Mouse (Mus musculus) embryonic fibroblast, embryonic 13.5 days (primary cell): ENCODE results near the gene Chl1. TPM values are rescaled to one million over a fixed set of nuclear protein-coding genes. Genes with fewer than 3 reads are reported as not detected.

Experiments
- H3K27ac ChIP-seq: 2 replicates; pipeline ENCODE4 v1.5.1; 2012; ENCODE audit warnings: low read length, control low read depth, inconsistent platforms; ENCODE audit not compliant: insufficient read depth
- H3K4me1 ChIP-seq: 2 replicates; pipeline ENCODE4 v1.6.1; 2011; ENCODE audit warnings: low read length; ENCODE audit not compliant: control insufficient read depth, insufficient read depth
- H3K4me3 ChIP-seq: 2 replicates; pipeline ENCODE4 v1.5.1; 2011; ENCODE audit warnings: mild to moderate bottlenecking, control low read depth, low read length; ENCODE audit not compliant: insufficient read depth
- CTCF ChIP-seq: IDR thresholded peaks from 2 replicates; pipeline ENCODE4 v1.5.1; 2011; ENCODE audit warnings: mild to moderate bottlenecking, control low read depth, low read length, moderate library complexity, borderline replicate concordance; ENCODE audit not compliant: insufficient read depth
- POLR2A ChIP-seq: IDR thresholded peaks from 2 replicates; pipeline ENCODE4 v1.6.1; 2011; ENCODE audit warnings: low read depth, mild to moderate bottlenecking, control low read depth, low read length, moderate library complexity
- polyA plus RNA-seq: library from polyadenylated mRNA; stranded (reverse); fragments of >200 nt; gene quantifications from 2 replicates; pipeline ENCODE4 v1.2.4, GENCODE M21; 2011; ENCODE audit warnings: low read depth; ENCODE audit not compliant: missing spikeins, insufficient read length

The Chl1 gene
- 1.5 and 5.7 TPM in 2 replicates for polyA plus RNA-seq

DNA sequence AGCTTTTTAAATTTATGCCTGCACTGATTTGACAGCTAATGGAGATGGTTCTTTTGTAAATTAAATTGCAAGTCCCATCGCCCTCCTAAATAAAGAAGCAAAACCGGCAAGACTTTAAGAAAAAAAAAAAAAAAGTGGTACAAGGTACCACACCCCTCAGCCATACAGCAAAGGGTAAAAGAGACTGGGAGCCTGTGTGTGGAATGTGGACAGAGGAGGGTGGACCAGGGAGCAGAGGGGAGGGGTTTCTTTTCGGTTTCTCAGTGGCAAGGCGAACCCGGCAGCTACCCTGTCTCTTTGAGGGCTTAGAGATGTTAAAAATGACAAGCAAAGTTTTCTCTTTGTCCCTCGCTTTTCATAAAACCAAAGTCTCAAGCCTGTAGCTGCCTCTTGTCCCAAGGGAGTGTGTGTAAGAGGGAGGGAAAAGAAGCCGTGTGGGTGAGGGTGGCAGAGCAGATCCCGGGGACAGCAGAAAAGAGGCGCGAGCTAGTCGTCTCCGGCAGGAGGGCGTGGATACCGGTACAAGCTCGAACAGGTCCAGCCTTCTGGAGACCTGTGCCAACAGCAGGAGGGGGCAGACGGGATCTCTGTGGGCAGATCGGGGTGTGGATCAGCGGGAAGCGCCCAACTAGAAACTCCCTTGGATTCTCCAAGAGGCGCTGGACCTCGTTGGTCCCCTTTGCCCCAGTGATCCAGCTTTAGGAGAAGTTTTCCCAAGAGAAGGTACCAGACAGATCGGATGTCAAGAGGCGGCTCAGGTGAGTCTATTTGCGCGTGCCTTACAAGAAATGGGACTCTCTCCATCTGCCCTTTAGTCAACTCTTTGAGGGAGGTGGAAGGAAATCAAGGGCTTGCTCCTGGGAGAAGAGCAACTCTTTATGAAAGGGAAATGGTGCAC is at the start of gene Chl1:
TSS of gene Chl1 (plus strand) at position 195 of the 898 bp plus-strand sequence.
- no peaks in the 10 kb centered on the region for H3K4me1 ChIP-seq
- no peak within 1 kb of the TSS for H3K4me3 ChIP-seq
- TF ChIP-seq POLR2A (no peak), CTCF (no peak)

DNA sequence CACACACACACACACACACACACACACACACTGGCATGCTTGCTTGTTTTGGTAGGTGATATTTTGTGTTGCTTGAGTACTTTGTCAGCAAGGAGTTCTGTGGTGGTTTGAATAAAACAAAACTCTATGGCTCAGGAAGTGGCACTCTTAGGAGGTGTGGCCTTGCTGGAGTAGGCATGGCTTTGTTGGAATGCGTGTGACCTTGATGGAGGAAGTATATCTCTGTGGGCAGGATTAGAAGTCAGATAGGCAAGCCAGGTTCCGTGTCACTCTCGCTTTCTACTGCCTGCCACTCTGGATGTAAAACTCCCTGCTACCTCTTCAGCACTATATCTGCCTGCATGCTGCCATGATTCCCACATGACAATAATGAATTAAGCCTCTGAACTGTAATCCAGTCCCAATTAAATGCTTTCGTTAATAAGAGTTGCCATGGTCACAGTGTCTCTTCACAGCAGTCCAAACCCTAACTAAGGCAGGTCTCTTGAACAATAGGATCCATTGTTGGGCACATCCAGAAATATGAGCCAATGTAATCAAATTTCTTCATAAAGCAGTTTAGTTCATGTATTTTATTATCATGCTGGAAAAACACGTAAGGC is 44.8 kb upstream of the Chl1 start:
- H3K27ac ChIP-seq: no peak overlapping the region
- TF ChIP-seq POLR2A (no peak), CTCF (no peak)
- H3K4me1 ChIP-seq: no peaks in the 10 kb centered on the region
- H3K4me3 ChIP-seq: no peak overlapping the region

More for the DNA sequence above, at the start of gene Chl1:
- H3K27ac ChIP-seq: no peak within 1 kb of the TSS

DNA sequence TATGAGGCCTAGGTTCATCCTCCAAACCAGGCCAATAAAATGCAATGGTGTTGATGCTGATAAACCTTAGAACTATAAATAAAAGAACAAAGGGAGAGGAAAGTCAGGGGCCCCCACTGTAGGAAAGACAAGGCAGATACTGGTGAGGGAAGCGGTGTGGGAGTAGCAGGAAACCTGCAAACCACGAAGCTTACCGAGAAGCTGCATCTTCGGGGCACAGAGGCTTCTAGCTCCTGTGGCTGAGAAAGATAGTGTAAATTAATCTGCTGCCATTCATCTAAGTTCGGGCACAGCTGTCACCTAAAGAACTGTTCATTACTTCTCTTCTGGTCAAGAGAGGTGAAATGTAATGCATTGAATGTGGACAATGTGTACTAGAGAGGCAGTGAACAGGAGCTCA is 37.1 kb upstream of the Chl1 start:
- Histone ChIP-seq H3K27ac (no peak overlapping the region), H3K4me3 (no peak overlapping the region), H3K4me1 (no peaks in the 10 kb centered on the region)
- TF ChIP-seq CTCF (no peak), POLR2A (no peak)

DNA sequence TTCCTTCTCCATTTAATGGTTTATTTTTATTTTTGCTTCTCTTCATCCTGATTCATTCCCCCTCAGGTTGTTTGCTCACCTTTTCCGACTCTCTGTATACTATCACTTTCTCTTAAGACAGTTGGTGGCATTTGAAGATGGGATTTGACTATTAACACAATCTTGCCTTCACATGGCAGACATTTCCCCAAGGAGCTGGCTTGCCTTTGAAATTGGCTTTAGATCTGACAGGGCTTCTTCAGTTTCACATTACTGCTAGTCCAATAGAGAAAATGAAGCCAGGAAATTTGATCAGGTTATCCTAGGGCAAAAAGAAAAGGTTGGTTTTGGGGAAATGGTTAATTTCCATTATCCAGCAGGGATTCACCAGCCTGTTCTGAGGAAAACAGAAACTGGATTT is 23.2 kb upstream of the Chl1 start:
- no peak overlapping the region for H3K4me3 ChIP-seq
- H3K27ac ChIP-seq: no peak overlapping the region
- H3K4me1 ChIP-seq: no peaks in the 10 kb centered on the region
- no peak for TF ChIP-seq POLR2A
- TF ChIP-seq CTCF: no peak

DNA sequence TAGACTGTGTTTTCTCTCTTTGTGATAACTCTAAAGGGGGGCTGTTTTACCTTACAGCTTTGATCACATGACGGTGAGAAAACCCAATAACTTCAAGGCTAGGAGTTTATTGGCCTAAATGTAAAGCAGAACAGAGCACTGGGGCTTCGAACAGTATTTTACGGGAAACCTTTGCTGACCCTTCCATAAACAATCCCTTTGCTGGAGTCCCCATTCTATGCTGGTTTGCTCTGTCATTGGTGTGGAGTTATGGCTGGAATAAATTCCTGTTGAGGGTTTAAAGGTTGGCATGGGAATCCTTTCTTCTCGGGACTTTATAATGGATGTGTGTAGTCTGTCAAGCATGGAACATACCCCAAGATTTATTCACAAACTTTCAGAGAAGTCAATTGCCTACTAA is 12.0 kb upstream of the Chl1 start:
- Histone ChIP-seq H3K4me1 (no peaks in the 10 kb centered on the region), H3K4me3 (no peak overlapping the region), H3K27ac (no peak overlapping the region)
- TF ChIP-seq POLR2A: no peak
- no peak for TF ChIP-seq CTCF

DNA sequence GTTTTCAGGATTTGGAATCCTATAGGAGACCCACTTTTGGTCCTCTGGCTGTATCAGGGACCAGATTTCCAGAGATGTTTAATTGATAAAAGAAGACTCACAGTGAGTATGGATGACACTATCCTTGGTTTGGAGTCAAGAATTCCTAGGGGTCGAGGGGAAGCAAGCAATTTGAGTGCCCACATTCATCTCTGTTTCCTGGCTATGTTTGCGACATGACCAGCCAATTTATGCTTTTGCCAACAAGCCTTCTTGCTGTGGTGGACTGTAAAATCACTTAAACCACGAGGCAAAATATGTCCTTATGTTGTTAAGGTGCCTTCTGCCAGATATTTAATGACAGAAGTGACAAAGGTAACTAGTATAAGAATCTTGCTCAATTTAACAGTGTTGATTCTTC is 6.3 kb upstream of the Chl1 start:
- Histone ChIP-seq H3K27ac (no peak overlapping the region), H3K4me3 (no peak overlapping the region), H3K4me1 (no peaks in the 10 kb centered on the region)
- TF ChIP-seq POLR2A (no peak), CTCF (no peak)

DNA sequence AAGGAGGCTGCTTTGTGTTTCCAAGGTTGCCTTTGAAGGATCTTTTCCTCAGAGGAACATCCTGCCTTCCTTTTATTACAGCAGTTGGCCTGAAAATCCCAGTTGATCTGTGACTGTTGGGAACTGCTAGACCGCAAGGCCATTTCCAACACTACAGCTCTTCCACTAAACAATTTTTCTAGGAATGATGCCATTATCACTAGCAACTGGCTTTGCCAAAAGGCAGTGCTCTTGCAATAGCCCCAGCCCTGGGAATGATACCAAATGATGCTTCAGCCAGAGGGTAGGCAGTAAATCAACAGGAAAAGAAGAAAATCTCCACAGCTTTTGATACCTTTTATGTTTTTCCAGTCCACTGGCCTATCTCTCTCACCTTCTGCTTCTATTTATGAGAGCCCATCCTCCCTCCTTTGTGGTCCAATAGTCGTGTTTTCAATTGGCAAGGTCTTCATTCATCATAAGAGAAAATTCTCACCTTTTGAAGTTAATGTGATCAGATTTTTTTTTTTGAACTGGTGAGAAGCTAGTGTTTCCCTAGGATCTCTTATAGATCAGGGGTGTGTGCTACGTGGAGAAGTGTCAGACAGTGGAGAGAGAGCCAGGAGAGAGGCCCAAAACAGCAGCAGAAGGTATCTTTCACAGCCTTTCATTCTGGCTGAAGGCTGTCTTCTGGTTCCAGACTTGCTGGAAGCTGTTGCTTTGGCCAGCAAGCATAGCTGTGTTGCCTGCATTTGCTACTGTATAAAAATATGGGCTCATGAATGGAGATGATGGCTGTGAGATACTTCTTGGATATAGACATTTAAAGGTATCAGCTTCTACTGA is 2.4 kb upstream of the Chl1 start:
- no peaks in the 10 kb centered on the region for H3K4me1 ChIP-seq
- TF ChIP-seq CTCF (no peak), POLR2A (no peak)
- no peak overlapping the region for H3K27ac ChIP-seq
- H3K4me3 ChIP-seq: no peak overlapping the region

DNA sequence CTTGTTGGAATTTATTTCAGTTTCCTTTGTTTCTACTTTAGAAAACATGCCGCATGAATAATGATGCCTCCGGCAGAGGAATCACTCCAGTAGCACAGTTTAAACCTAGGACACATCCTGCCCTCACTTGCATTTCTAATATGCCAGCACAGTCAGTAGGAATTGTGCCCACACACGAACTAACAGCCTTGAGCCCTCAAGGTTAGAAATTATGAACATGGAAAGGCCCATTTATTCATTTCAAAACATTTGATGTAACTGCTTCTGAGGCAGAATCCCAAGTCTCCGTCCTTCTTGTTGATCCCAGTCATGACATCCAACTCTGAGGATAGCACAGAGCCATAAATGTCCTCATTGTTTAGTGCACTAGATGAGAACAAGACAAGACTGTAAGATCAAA is 790 bp upstream of the Chl1 start:
- Histone ChIP-seq H3K4me3 (no peak overlapping the region), H3K4me1 (no peaks in the 10 kb centered on the region), H3K27ac (no peak overlapping the region)
- TF ChIP-seq CTCF (no peak), POLR2A (no peak)

DNA sequence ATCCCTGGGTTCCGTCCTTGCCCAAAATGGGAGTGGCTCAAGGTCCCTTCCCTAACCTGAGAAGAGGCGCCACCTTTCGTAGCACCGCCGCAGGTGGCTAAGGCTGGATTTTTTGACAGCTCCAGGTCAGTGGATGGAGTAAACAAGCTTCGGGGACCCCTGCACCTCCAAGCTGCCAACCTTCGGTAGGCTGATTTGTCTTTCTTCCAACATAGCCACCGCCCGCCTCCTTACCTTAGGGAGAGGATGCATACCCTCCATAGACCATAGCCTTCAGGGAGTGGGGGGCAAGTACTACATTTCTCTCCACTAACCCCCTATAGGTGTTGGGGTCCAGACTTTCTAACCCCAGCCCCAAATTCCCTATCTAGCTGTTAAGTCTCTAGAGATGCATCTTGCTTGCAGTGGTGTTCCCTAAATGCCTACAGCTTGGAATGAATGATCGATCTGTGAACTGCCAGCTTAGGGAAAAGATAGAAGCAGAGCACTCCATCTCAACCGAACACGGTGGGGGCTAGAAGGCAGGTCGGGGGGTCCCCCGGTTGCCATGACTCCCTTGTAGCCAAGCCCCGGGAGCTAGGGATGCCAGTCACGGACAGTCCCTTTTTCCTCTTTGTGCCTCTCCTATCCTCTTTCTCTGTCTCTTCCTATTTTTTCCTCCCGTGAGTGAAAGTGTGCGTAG is 1.0 kb downstream of the Chl1 start:
- TF ChIP-seq POLR2A (no peak), CTCF (no peak)
- H3K4me1 ChIP-seq: no peaks in the 10 kb centered on the region
- H3K4me3 ChIP-seq: peak overlapping the region; percentile 12
- H3K27ac ChIP-seq: no peak overlapping the region
